Mouse (Mus musculus): ENCODE measurements around the gene Plcd3.

Gene Plcd3

DNA sequence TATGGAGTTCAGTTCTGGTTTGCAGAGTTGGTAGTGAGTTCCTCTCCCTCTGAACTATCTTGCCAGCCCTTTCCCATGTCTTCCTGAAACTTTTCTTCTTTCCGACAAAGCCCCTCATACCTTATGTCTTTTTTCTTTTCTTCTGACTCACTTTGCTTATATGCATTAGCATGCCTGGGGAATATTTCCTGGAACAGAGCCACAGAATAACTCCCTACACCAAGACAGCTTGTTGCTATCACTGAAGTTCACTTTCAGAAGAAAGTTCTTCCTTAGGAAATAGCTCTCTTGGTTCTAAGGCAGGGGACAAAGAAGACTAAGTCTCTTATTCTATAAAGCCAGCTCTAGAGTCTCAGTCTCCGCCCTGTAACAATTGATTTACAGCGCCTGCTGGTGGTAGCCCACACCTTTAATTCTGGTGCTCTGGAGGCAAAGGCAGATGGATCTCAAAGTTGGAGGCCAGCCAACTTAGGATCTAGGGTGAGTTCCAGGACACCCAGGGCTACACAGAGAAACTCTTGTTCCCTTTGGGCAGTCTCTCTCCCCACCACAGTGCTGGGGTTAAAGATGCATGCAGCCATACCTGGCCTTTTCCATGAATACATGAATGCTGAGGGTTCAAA, 80.6 kb downstream of the Plcd3 start:
- DNase-seq (ENCODE audit: low spot score in 2 of 2) = no peak

All from right cerebral cortex, postnatal 10 days (tissue).